Mouse (Mus musculus): ENCODE data around the gene Csdc2.
"Not testable (repeated sequence)": the region's sequence is repeated elsewhere in the genome, so short reads cannot be mapped to it uniquely, and the experiment has no call there.

Csdc2 gene

GRCm38 (mm10) chr15:81936679-81937078, at the start of gene Csdc2:
Csdc2 (plus strand) TSS chr15:81936759.
- DNase-seq (ENCODE audit: low spot score in 2 of 2): peak; percentile 33 to 49

GRCm38 (mm10) chr15:81886795-81887550, 49.6 kb upstream of the Csdc2 start:
- DNase-seq (ENCODE audit: low spot score in 2 of 2): no peak

- peak; percentile 44 to 50 for DNase-seq (ENCODE audit: low spot score in 2 of 2)
Observed at GRCm38 (mm10) chr15:81889175-81889574, 47.4 kb upstream of the Csdc2 start.

- DNase-seq (ENCODE audit: low spot score in 2 of 2): no peak
Observed at GRCm38 (mm10) chr15:81891140-81891802, 45.3 kb upstream of the Csdc2 start.

GRCm38 (mm10) chr15:81891822-81892580, 44.6 kb upstream of the Csdc2 start:
- DNase-seq (ENCODE audit: low spot score in 2 of 2): no peak

GRCm38 (mm10) chr15:81894002-81894401, 42.6 kb upstream of the Csdc2 start:
- no peak for DNase-seq (ENCODE audit: low spot score in 2 of 2)

- no peak for DNase-seq (ENCODE audit: low spot score in 2 of 2)
Observed at GRCm38 (mm10) chr15:81896407-81896806, 40.2 kb upstream of the Csdc2 start.

GRCm38 (mm10) chr15:81897607-81898285, 38.8 kb upstream of the Csdc2 start:
- DNase-seq (ENCODE audit: low spot score in 2 of 2): no peak

- peak; percentile 36 to 38 for DNase-seq (ENCODE audit: low spot score in 2 of 2)
Observed at GRCm38 (mm10) chr15:81898751-81899150, 37.8 kb upstream of the Csdc2 start.

GRCm38 (mm10) chr15:81904939-81905338, 31.6 kb upstream of the Csdc2 start:
- DNase-seq (ENCODE audit: low spot score in 2 of 2): peak in 1 of 2 experiments; percentile 36

- DNase-seq (ENCODE audit: low spot score in 2 of 2): no peak
Observed at GRCm38 (mm10) chr15:81907953-81908352, 28.6 kb upstream of the Csdc2 start.

GRCm38 (mm10) chr15:81908767-81909166, 27.8 kb upstream of the Csdc2 start:
- DNase-seq (ENCODE audit: low spot score in 2 of 2): not testable (repeated sequence)

GRCm38 (mm10) chr15:81912498-81912897, 24.1 kb upstream of the Csdc2 start:
- DNase-seq (ENCODE audit: low spot score in 2 of 2): no peak

GRCm38 (mm10) chr15:81914668-81915067, 21.9 kb upstream of the Csdc2 start:
- DNase-seq (ENCODE audit: low spot score in 2 of 2): no peak

- peak in 1 of 2 experiments; percentile 21 for DNase-seq (ENCODE audit: low spot score in 2 of 2)
Observed at GRCm38 (mm10) chr15:81915663-81916062, 20.9 kb upstream of the Csdc2 start.

- no peak for DNase-seq (ENCODE audit: low spot score in 2 of 2)
Observed at GRCm38 (mm10) chr15:81917201-81917600, 19.4 kb upstream of the Csdc2 start.

- DNase-seq (ENCODE audit: low spot score in 2 of 2): peak in 1 of 2 experiments; percentile 63
Observed at GRCm38 (mm10) chr15:81917621-81918463, 18.7 kb upstream of the Csdc2 start.

GRCm38 (mm10) chr15:81919062-81919461, 17.5 kb upstream of the Csdc2 start:
- DNase-seq (ENCODE audit: low spot score in 2 of 2): no peak

GRCm38 (mm10) chr15:81920546-81921217, 15.9 kb upstream of the Csdc2 start:
- DNase-seq (ENCODE audit: low spot score in 2 of 2): no peak

- DNase-seq (ENCODE audit: low spot score in 2 of 2): no peak
Observed at GRCm38 (mm10) chr15:81921255-81921654, 15.3 kb upstream of the Csdc2 start.

All from heart, adult 9 months (tissue).